Mouse (Mus musculus) monocyte, adult 2 months (primary cell): ENCODE results near the gene Gm572.

Experiments
- DNase-seq, 2 experiments: peaks; one replicate each; pipeline ENCODE4 v3.0.0; 2022; ENCODE audit warnings: low spot score in 2 of 2, low read depth in 1 of 2

Gene Gm572

DNA sequence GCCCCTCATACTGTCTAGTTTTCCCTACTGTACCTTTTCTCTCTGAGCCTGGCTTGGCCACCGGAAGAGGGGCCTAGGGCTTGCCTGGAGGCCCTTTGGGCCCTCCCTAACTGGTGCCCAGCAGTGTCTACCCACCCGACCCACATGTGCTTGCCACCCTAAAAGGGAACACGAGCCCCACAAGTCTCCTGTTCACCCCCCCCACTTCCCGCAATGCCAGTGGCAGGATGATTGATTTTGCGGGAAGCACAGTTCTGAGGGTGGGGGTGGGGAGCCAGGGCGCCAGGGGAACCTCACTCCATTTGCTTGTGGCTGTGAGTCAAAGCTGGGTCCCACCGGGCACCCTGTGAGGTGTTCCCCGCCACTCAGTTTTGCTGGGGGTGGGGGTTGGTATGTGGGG is 70.9 kb downstream of the Gm572 start:
- DNase-seq: no peak

DNA sequence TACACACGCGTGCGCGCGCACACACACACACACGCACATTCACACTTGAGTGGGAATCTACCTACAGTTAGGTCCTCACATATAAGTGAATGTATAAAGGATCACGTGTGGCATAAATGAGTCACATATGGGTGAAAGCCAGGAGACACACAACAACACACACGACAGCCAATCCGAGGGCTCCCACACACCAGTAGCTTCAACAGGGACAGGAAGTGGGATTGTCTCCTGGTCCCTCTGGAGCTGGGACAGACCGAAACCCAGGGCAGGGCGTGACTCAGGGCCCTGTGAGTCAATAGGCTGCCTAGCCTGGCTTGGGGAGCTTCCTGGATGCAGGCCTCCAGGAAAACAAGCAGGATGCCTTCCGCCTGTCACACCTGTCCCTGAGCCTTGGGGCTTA is 71.6 kb downstream of the Gm572 start:
- DNase-seq: no peak

DNA sequence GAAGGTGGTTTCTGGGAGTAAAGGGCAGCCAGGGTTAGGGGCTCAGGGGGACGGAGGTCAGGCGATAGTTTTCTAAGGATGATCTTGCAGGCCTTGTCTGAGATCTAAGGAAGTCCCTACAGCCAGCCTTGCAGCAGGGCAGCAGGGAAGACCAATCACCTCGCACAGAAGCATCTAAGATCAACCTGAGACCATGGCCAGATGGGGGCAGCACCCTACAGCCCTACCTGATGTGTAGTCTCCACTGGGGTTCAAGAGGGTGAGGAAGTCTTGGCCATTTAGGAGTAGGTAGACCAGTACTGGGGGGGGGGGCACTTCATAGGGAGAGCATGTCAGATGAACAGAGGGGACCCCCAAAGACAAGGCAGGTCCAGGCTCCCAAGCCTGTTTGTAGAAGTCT is 72.3 kb downstream of the Gm572 start:
- DNase-seq: no peak
